28 mouse cellular contexts compared by ENCODE assay signal in genomic region chr2:84173450-84173849, GRCm38 (mm10).
DNase-seq lines count a peak whose midpoint lies in the region; ATAC-seq and TF ChIP-seq lines count a peak whose summit lies in the region.
"Had no signal": no experiment of that assay in that cellular context is flagged by ENCODE, and none has a peak within 500 bp of the region (broad histone marks: within the 10 kb centered on the region; RNA-seq: fewer than 3 reads in every experiment).

No protein-coding gene starts in this region.

- H3K9me3 ChIP-seq in forebrain, postnatal 0 days (ENCODE audit: low read length): no peaks in the 10 kb centered on the region
- no peaks in the 10 kb centered on the region for H3K9me3 ChIP-seq in forebrain, embryonic 13.5 days (replicated peaks)
- no peaks in the 10 kb centered on the region for H3K9me3 ChIP-seq in midbrain, embryonic 14.5 days (ENCODE audit: control insufficient read depth, low read length)
- H3K9me3 ChIP-seq in liver, embryonic 11.5 days (ENCODE audit: control insufficient read depth, low read length): no peaks in the 10 kb centered on the region
- H3K9me3 ChIP-seq: forebrain, embryonic 15.5 days; hindbrain, embryonic 12.5 days; lung, embryonic 15.5 days had no signal

- H3K4me3 ChIP-seq in forebrain, postnatal 0 days (ENCODE audit: low read depth, low read length): no peak overlapping the region
- H3K4me3 ChIP-seq in forebrain, embryonic 13.5 days: no peak overlapping the region
- H3K4me3 ChIP-seq in midbrain, embryonic 14.5 days (replicated peaks; ENCODE audit: low read depth, low read length): no peak overlapping the region
- H3K4me3 ChIP-seq in liver, embryonic 11.5 days (ENCODE audit: low read depth, low read length): no peak overlapping the region
- H3K4me3 ChIP-seq: forebrain, embryonic 15.5 days; hindbrain, embryonic 12.5 days; lung, embryonic 15.5 days; megakaryocyte, embryonic 14.5 days had no signal

- H3K4me2 ChIP-seq in forebrain, postnatal 0 days (ENCODE audit: low read depth): no peak overlapping the region
- no peak overlapping the region for H3K4me2 ChIP-seq in forebrain, embryonic 13.5 days
- H3K4me2 ChIP-seq in midbrain, embryonic 14.5 days (ENCODE audit: low read length): no peak overlapping the region
- no peak overlapping the region for H3K4me2 ChIP-seq in liver, embryonic 11.5 days
- H3K4me2 ChIP-seq: forebrain, embryonic 15.5 days; hindbrain, embryonic 12.5 days; lung, embryonic 15.5 days had no signal

- peak; percentile 17 for DNase-seq in forebrain, postnatal 0 days
- DNase-seq in left cerebral cortex, postnatal 25 days (ENCODE audit: low spot score in 2 of 2): peak; percentile 4 to 21
- DNase-seq in left cerebral cortex, adult 18-20 months (ENCODE audit: low spot score in 2 of 2): no peak
- peak; percentile 36 for DNase-seq in brain, adult 2 months (ENCODE audit: low read depth, low spot score)
- peak; percentile 53 for DNase-seq in midbrain, embryonic 14.5 days
- no peak for DNase-seq in adrenal gland, postnatal 14 days
- DNase-seq in liver, embryonic 11.5 days (ENCODE audit: low spot score): no peak
- DNase-seq: adrenal gland, postnatal 25 days; cerebellum, adult 2 months; cerebellum, postnatal 25 days; gastrocnemius, postnatal 10 days; heart, postnatal 14 days; kidney, adult 9 months; kidney, postnatal 14 days; layer of hippocampus, adult 9-11 months; left cerebral cortex, postnatal 4 days; lung, postnatal 4 days; right cerebral cortex, postnatal 25 days; thymus, adult 2 months; thymus, postnatal 36 days had no signal

- no peaks in the 10 kb centered on the region for H3K27me3 ChIP-seq in forebrain, postnatal 0 days (ENCODE audit: insufficient read depth, low read length)
- no peaks in the 10 kb centered on the region for H3K27me3 ChIP-seq in forebrain, embryonic 13.5 days
- H3K27me3 ChIP-seq in midbrain, embryonic 14.5 days (ENCODE audit: control insufficient read depth, insufficient read depth, low read length): no peaks in the 10 kb centered on the region
- no peaks in the 10 kb centered on the region for H3K27me3 ChIP-seq in liver, embryonic 11.5 days (replicated peaks; ENCODE audit: control insufficient read depth, insufficient read depth, low read length)
- H3K27me3 ChIP-seq: forebrain, embryonic 15.5 days; hindbrain, embryonic 12.5 days; lung, embryonic 15.5 days; megakaryocyte, embryonic 14.5 days; Patski had no signal

- H3K4me1 ChIP-seq in forebrain, postnatal 0 days (ENCODE audit: insufficient read depth): no peaks in the 10 kb centered on the region
- no peaks in the 10 kb centered on the region for H3K4me1 ChIP-seq in forebrain, embryonic 13.5 days
- no peaks in the 10 kb centered on the region for H3K4me1 ChIP-seq in midbrain, embryonic 14.5 days (ENCODE audit: control insufficient read depth, insufficient read depth, low read length)
- H3K4me1 ChIP-seq in liver, embryonic 11.5 days (replicated peaks; ENCODE audit: control insufficient read depth, insufficient read depth, low read length): no peaks in the 10 kb centered on the region
- H3K4me1 ChIP-seq: forebrain, embryonic 15.5 days; hindbrain, embryonic 12.5 days; lung, embryonic 15.5 days; megakaryocyte, embryonic 14.5 days had no signal

- 73% methylated on average over 3 of the region's 3 CpGs for WGBS in forebrain, postnatal 0 days
- 86% methylated on average over 3 of the region's 3 CpGs for WGBS in forebrain, embryonic 13.5 days
- 70% methylated on average over 3 of the region's 3 CpGs for WGBS in midbrain, embryonic 14.5 days
- 78% methylated on average over 3 of the region's 3 CpGs for WGBS in liver, embryonic 11.5 days

- intact Hi-C loops in left cerebral cortex, postnatal 25 days (cut with DNase I): no loop called here

- no peak overlapping the region for H3K9ac ChIP-seq in forebrain, postnatal 0 days
- no peak overlapping the region for H3K9ac ChIP-seq in forebrain, embryonic 13.5 days
- H3K9ac ChIP-seq in midbrain, embryonic 14.5 days (replicated peaks; ENCODE audit: low read length): no peak overlapping the region
- H3K9ac ChIP-seq in liver, embryonic 11.5 days (ENCODE audit: low read depth, low read length): no peak overlapping the region
- H3K9ac ChIP-seq: forebrain, embryonic 15.5 days; hindbrain, embryonic 12.5 days; lung, embryonic 15.5 days had no signal

- TF ChIP-seq CTCF in forebrain, postnatal 0 days (IDR thresholded peaks at IDR 0.05; ENCODE audit: low read depth): no peak

- H3K36me3 ChIP-seq in forebrain, postnatal 0 days (ENCODE audit: insufficient read depth): no peaks in the 10 kb centered on the region
- no peaks in the 10 kb centered on the region for H3K36me3 ChIP-seq in forebrain, embryonic 13.5 days (ENCODE audit: poor library complexity, severe bottlenecking)
- H3K36me3 ChIP-seq in midbrain, embryonic 14.5 days (ENCODE audit: control insufficient read depth, insufficient read depth, low read length): no peaks in the 10 kb centered on the region
- no peaks in the 10 kb centered on the region for H3K36me3 ChIP-seq in liver, embryonic 11.5 days (ENCODE audit: control insufficient read depth, insufficient read depth, low read length)
- H3K36me3 ChIP-seq: forebrain, embryonic 15.5 days; hindbrain, embryonic 12.5 days; lung, embryonic 15.5 days had no signal

- peak overlapping the region; percentile 45; the same call in 1 of the 2 replicates for H3K27ac ChIP-seq in forebrain, postnatal 0 days (ENCODE audit: low read depth, low read length)
- no peak overlapping the region for H3K27ac ChIP-seq in forebrain, embryonic 13.5 days
- no peak overlapping the region for H3K27ac ChIP-seq in midbrain, embryonic 14.5 days (replicated peaks; ENCODE audit: low read depth, low read length)
- H3K27ac ChIP-seq in liver, embryonic 11.5 days (ENCODE audit: low read depth, low read length): no peak overlapping the region
- H3K27ac ChIP-seq: forebrain, embryonic 15.5 days; hindbrain, embryonic 12.5 days; lung, embryonic 15.5 days; stomach, postnatal 0 days had no signal

- peak; percentile 60 for ATAC-seq in forebrain, postnatal 0 days
- ATAC-seq in forebrain, embryonic 13.5 days: no peak
- no peak for ATAC-seq in midbrain, embryonic 14.5 days (ENCODE audit: low FRiP score, low TSS enrichment)
- ATAC-seq in liver, embryonic 11.5 days (replicated peaks; ENCODE audit: low FRiP score): no peak
- ATAC-seq: forebrain, embryonic 15.5 days; intestine, postnatal 0 days; Patski had no signal

Comparison
In these comparisons a context has a peak if more than half of its experiments do, and no peak if none do; other contexts are left out.
1. DNase-seq: peak in forebrain, postnatal 0 days (single experiment), left cerebral cortex, postnatal 25 days (2 of 2), brain, adult 2 months (single experiment) and midbrain, embryonic 14.5 days (single experiment); none in left cerebral cortex, adult 18-20 months (0 of 2), adrenal gland, postnatal 14 days (single experiment) and liver, embryonic 11.5 days (single experiment).